Mouse (Mus musculus): ENCODE measurements around the gene Ntf3.

- TF ChIP-seq CTCF (conservative IDR thresholded peaks at IDR 0.05; ENCODE audit: low read length) = no peak
- TF ChIP-seq NANOG (IDR thresholded peaks at IDR 0.05; ENCODE audit: borderline replicate concordance, low read length) = no peak
- TF ChIP-seq POU5F1 (IDR thresholded peaks at IDR 0.05; ENCODE audit: borderline replicate concordance, low read length) = no peak
Measured at GRCm38 (mm10) chr6:126159279-126160066, 7.2 kb downstream of the Ntf3 start.
